Mouse (Mus musculus) hindbrain, postnatal 0 days (tissue): ENCODE results near the gene Gja1. TPM values are rescaled to one million over a fixed set of nuclear protein-coding genes. Genes with fewer than 3 reads are reported as not detected.

ENCODE experiments used
- ATAC-seq: fragments of 200-750 bp; cut with Nextera tagmentation; 2 replicates; pipeline ENCODE4 v1.8.0; 2017; ENCODE audit warnings: mild to moderate bottlenecking, moderate TSS enrichment, moderate library complexity
- DNase-seq: peaks from one replicate; pipeline ENCODE4 v3.0.0-alpha.2; 2015; ENCODE audit warnings: low spot score
- H3K27ac ChIP-seq: fragments of 300-500 bp; sonication (generic); 2 replicates; pipeline ENCODE4 v1.5.1; 2014; ENCODE audit warnings: mild to moderate bottlenecking
- H3K27me3 ChIP-seq: fragments of 300-500 bp; sonication (generic); 2 replicates; pipeline ENCODE4 v1.6.1; 2014; ENCODE audit warnings: low read length, mixed read lengths; ENCODE audit not compliant: insufficient read depth
- H3K36me3 ChIP-seq: fragments of 300-500 bp; sonication (generic); 2 replicates; pipeline ENCODE4 v1.6.1; 2014; ENCODE audit warnings: low read length, mixed read lengths; ENCODE audit not compliant: insufficient read depth
- H3K4me1 ChIP-seq: fragments of 300-500 bp; sonication (generic); 2 replicates; pipeline ENCODE4 v1.6.1; 2014; ENCODE audit warnings: antibody characterized with exemption, low read length, mixed read lengths; ENCODE audit not compliant: insufficient read depth
- H3K4me2 ChIP-seq: fragments of 300-500 bp; sonication (generic); 2 replicates; pipeline ENCODE4 v1.6.1; 2014; ENCODE audit warnings: low read depth, mild to moderate bottlenecking, low read length, moderate library complexity, mixed read lengths
- H3K4me3 ChIP-seq: fragments of 300-500 bp; sonication (generic); 2 replicates; pipeline ENCODE4 v1.5.1; 2014; ENCODE audit warnings: low read length
- H3K9ac ChIP-seq: fragments of 300-500 bp; sonication (generic); replicated peaks from 2 replicates; pipeline ENCODE4 v1.6.1; 2014; ENCODE audit warnings: mild to moderate bottlenecking, low read length, moderate library complexity, mixed read lengths
- H3K9me3 ChIP-seq: fragments of 300-500 bp; sonication (generic); 2 replicates; pipeline ENCODE4 v1.6.1; 2016; ENCODE audit warnings: low read length, mixed read lengths
- CTCF ChIP-seq: IDR thresholded peaks from 2 replicates; pipeline ENCODE4 v1.5.1; 2016; ENCODE audit warnings: antibody characterized with exemption, control low read depth, low read depth
- WGBS: fragments of 180-500 bp; shearing (Covaris S2); extraction: QIAGEN DNeasy Blood & Tissue Kit; methylation state at CpG from one replicate; pipeline ENCODE4 v1.1.7; 2014; 5-methylcytosine and 5-hydroxymethylcytosine counted together
- polyA plus RNA-seq: library from polyadenylated mRNA; unstranded; fragments of >200 nt; fragmentation: Nextera tagmentation; extraction: Ambion mirVana; gene quantifications from 2 replicates; pipeline ENCODE4 v1.2.1, GENCODE M21; 2015
- total RNA-seq: library from RNA; depleted of rRNA; stranded (reverse); fragments of >200 nt; gene quantifications from 2 replicates; pipeline ENCODE4 v1.2.3, GENCODE M21; 2014; rRNA removed

The Gja1 gene
- total and polyA plus RNA-seq, 2 experiments from 2014 or later: 80.6 to 194 TPM

DNA sequence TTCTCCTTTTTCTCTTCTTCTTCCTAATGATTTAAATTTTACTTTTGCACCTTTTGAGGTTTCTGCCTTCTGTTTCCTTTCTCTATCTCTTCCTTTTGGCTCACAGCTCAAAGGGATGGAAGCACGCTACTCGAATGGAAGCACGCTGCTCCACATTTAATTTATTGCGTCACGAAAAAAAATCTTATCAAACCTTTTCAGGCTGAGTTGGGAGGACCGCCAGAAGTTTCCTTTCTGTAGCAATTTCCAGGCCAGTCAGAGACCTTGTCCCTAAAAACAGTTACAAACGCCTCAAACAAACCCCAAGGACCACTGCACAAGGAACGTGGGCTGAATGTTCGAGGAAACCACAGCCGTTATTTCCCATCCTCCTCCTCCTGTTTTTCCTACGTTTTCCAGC, 60.2 kb downstream of the Gja1 start:
- 86% methylated on average over 11 of the region's 11 CpGs for WGBS
- no peaks in the 10 kb centered on the region for H3K9me3 ChIP-seq
- no peak overlapping the region for H3K9ac ChIP-seq
- no peak overlapping the region for H3K27ac ChIP-seq
- no peak for ATAC-seq
- no peaks in the 10 kb centered on the region for H3K36me3 ChIP-seq
- H3K4me3 ChIP-seq: no peak overlapping the region
- no peaks in the 10 kb centered on the region for H3K4me1 ChIP-seq
- H3K4me2 ChIP-seq: no peak overlapping the region
- no peak for TF ChIP-seq CTCF
- no peaks in the 10 kb centered on the region for H3K27me3 ChIP-seq
- no peak for DNase-seq

GRCm38 (mm10) chr10:56439638-56440037, 62.5 kb downstream of the Gja1 start:
- DNase-seq (no peak), ATAC-seq (no peak)
- H3K4me3 ChIP-seq: no peak overlapping the region
- H3K9me3 ChIP-seq: no peaks in the 10 kb centered on the region
- no peak overlapping the region for H3K9ac ChIP-seq
- H3K4me1 ChIP-seq: no peaks in the 10 kb centered on the region
- no peak overlapping the region for H3K27ac ChIP-seq
- H3K36me3 ChIP-seq: no peaks in the 10 kb centered on the region
- H3K27me3 ChIP-seq: no peaks in the 10 kb centered on the region
- no peak overlapping the region for H3K4me2 ChIP-seq
- no peak for TF ChIP-seq CTCF
- whole genome bisulfite sequencing: 86% methylated on average over 4 of the region's 4 CpGs

DNA sequence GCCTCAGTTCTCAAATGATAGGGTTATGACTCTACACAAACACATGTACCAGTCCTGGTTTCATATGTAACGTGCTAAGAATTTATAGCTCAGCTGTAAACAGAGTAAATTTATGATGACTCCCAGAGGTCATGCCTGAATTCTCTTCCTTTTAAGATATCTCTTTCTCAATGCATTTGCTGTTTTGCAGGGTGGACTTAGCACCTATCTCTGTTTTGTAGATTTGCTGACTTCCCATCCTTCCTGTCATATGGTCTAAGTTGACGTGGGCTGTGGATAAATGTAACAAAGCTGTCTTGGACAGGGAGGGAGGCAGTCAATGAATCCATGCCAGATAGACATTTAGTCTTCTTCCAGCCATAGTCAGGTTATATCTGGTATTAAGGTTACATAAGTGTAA, 67.3 kb downstream of the Gja1 start:
- no peak for TF ChIP-seq CTCF
- no peaks in the 10 kb centered on the region for H3K27me3 ChIP-seq
- no peak overlapping the region for H3K9ac ChIP-seq
- WGBS: 85% methylated on average over 2 of the region's 2 CpGs
- H3K36me3 ChIP-seq: no peaks in the 10 kb centered on the region
- no peak overlapping the region for H3K4me2 ChIP-seq
- H3K4me1 ChIP-seq: no peaks in the 10 kb centered on the region
- no peak for DNase-seq
- no peak for ATAC-seq
- H3K27ac ChIP-seq: no peak overlapping the region
- no peaks in the 10 kb centered on the region for H3K9me3 ChIP-seq
- no peak overlapping the region for H3K4me3 ChIP-seq

DNA sequence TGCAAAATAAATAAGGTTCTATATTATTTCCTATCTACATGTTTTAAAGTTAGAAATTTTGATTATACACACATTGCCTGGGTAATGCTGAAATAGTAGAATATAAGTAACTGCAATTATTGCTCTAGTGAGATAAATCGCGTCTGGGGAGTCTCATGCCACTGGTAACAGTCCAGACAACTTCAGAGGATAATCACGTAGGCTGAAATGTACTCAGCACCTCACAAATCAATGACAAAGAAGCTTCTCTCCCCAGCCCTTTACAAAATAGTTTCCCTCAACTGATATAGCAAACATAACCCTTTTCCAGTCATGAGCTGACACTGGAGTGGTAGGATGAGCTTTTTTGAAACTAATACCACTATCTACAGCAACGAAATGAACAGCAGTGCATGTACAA, 71.9 kb downstream of the Gja1 start:
- no peak for TF ChIP-seq CTCF
- no peaks in the 10 kb centered on the region for H3K4me1 ChIP-seq
- DNase-seq (no peak), ATAC-seq (no peak)
- WGBS: 86% methylated on average over 4 of the region's 4 CpGs
- H3K4me3 ChIP-seq: no peak overlapping the region
- no peak overlapping the region for H3K27ac ChIP-seq
- H3K4me2 ChIP-seq: no peak overlapping the region
- H3K9ac ChIP-seq: no peak overlapping the region
- H3K27me3 ChIP-seq: no peaks in the 10 kb centered on the region
- no peaks in the 10 kb centered on the region for H3K36me3 ChIP-seq
- H3K9me3 ChIP-seq: no peaks in the 10 kb centered on the region

Other genes starting within 250 kb of the Gja1 start
- 3.0 and 5.3 TPM in 2 replicates for gene Tbc1d32, start 148.6 kb upstream of the Gja1 start, total RNA-seq
- 2.5 and 2.7 TPM in 2 replicates for gene Tbc1d32, start 148.6 kb upstream of the Gja1 start, polyA plus RNA-seq